Mouse (Mus musculus) bone marrow macrophage, adult 2 months (primary cell): ENCODE data around the gene Osbp2.

ENCODE experiments used
- CTCF ChIP-seq: IDR thresholded peaks from 2 replicates; pipeline ENCODE4 v1.5.1; 2012; ENCODE audit warnings: low read depth, mild to moderate bottlenecking, low read length, moderate library complexity
- POLR2A ChIP-seq: IDR thresholded peaks from 2 replicates; pipeline ENCODE4 v1.6.1; 2012; ENCODE audit warnings: mild to moderate bottlenecking, low read depth, low read length, borderline replicate concordance

- TF ChIP-seq POLR2A (no peak), CTCF (no peak)
Measured at GRCm38 (mm10) chr11:3683696-3684095, 180.0 kb downstream of the Osbp2 start.
